Mouse (Mus musculus) telencephalon, adult 2 months (tissue): Measurements from ENCODE around the gene Dnaaf5.
A peak's percentile ranks its signal among the peaks of the same experiment; 100 is the strongest.

Experiments
- DNase-seq: peaks from one replicate; pipeline ENCODE4 v3.0.0-alpha.2; 2011; ENCODE audit warnings: low read depth, low spot score

The Dnaaf5 gene

GRCm38 (mm10) chr5:139198779-139199178, 48.8 kb downstream of the Dnaaf5 start:
- DNase-seq = no peak

GRCm38 (mm10) chr5:139199636-139199994, 49.6 kb downstream of the Dnaaf5 start:
- no peak for DNase-seq

GRCm38 (mm10) chr5:139199995-139200769, 50.2 kb downstream of the Dnaaf5 start, which contains the start of gene Sun1:
Gene Sun1 (plus strand): TSS chr5:139200637.
- peak; percentile 96 for DNase-seq

GRCm38 (mm10) chr5:139200770-139201569, 50.9 kb downstream of the Dnaaf5 start:
- DNase-seq = no peak

- no peak for DNase-seq
Observed at GRCm38 (mm10) chr5:139202127-139202526, 52.1 kb downstream of the Dnaaf5 start.

GRCm38 (mm10) chr5:139203312-139203711, 53.3 kb downstream of the Dnaaf5 start:
- peak; percentile 69 for DNase-seq

- no peak for DNase-seq
Observed at GRCm38 (mm10) chr5:139206081-139206480, 56.1 kb downstream of the Dnaaf5 start.

- DNase-seq = no peak
Observed at GRCm38 (mm10) chr5:139206525-139206924, 56.5 kb downstream of the Dnaaf5 start.

GRCm38 (mm10) chr5:139208183-139208582, 58.2 kb downstream of the Dnaaf5 start:
- DNase-seq = no peak

- DNase-seq = no peak
Observed at GRCm38 (mm10) chr5:139208871-139209684, 59.1 kb downstream of the Dnaaf5 start.

- no peak for DNase-seq
Observed at GRCm38 (mm10) chr5:139209685-139210026, 59.6 kb downstream of the Dnaaf5 start.

- DNase-seq = no peak
Observed at GRCm38 (mm10) chr5:139211737-139212385, 61.8 kb downstream of the Dnaaf5 start.

GRCm38 (mm10) chr5:139214298-139214697, 64.3 kb downstream of the Dnaaf5 start:
- peak; percentile 74 for DNase-seq

GRCm38 (mm10) chr5:139215184-139215583, 65.2 kb downstream of the Dnaaf5 start:
- DNase-seq = no peak

GRCm38 (mm10) chr5:139216121-139216520, 66.1 kb downstream of the Dnaaf5 start:
- no peak for DNase-seq

GRCm38 (mm10) chr5:139216774-139217173, 66.8 kb downstream of the Dnaaf5 start:
- no peak for DNase-seq

- DNase-seq = no peak
Observed at GRCm38 (mm10) chr5:139220006-139220515, 70.0 kb downstream of the Dnaaf5 start.

- DNase-seq = no peak
Observed at GRCm38 (mm10) chr5:139220610-139221009, 70.6 kb downstream of the Dnaaf5 start.

- DNase-seq = no peak
Observed at GRCm38 (mm10) chr5:139223331-139223730, 73.3 kb downstream of the Dnaaf5 start.

- DNase-seq = no peak
Observed at GRCm38 (mm10) chr5:139227236-139227635, 77.2 kb downstream of the Dnaaf5 start.

GRCm38 (mm10) chr5:139227645-139228044, 77.6 kb downstream of the Dnaaf5 start:
- DNase-seq = no peak
